Mouse (Mus musculus) urinary bladder, postnatal 36 days (tissue): ENCODE measurements around the gene Tgfbr2.

Source experiments
- DNase-seq, 2 experiments: peaks; one replicate each; pipeline ENCODE4 v3.0.0; 2022; ENCODE audit warnings: low spot score in 2 of 2, mixed read lengths in 1 of 2

Gene Tgfbr2

DNA sequence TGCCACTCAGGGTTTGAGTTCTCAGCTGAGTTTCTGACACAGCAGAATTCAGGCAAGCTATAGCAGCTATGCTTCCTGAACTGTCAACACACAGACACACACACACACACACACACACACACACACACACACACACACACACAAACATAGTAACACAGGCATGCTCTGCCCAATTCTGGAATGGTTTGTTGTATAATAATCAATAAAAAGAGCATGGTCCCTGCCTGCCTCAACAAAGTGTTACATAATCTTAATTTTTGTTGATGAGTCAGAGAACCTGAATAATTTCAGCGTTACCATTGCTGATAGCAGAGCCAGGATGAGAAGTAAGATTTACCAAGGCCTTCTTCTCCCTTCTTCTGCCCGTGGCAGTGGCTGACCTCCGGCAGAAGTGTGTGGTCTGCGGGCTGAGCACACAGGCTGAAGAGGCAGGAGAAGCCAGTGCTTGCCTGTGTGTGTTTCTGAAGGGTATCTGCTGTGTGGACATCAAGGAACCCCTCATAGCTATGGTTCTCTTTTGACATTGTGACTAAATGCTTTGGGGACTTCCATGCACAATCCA is 18.8 kb upstream of the Tgfbr2 start:
- no peak for DNase-seq

DNA sequence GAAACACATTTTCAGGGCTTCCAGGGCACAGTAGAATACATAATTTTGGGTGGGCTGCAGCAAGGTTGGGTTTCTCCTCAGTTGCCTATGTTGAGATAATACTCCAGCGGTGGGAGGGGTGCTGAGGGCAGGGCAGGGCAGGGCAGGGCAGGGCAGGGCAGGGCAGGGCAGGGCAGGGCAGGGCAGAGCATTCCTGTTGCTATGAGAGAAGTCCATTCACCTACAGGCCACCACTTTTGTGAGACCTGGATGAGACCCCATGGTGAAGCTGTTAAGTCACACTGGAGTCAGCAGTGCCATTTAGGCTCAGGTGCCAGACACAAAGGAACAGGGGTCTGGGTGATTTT is 18.3 kb upstream of the Tgfbr2 start:
- no peak for DNase-seq

DNA sequence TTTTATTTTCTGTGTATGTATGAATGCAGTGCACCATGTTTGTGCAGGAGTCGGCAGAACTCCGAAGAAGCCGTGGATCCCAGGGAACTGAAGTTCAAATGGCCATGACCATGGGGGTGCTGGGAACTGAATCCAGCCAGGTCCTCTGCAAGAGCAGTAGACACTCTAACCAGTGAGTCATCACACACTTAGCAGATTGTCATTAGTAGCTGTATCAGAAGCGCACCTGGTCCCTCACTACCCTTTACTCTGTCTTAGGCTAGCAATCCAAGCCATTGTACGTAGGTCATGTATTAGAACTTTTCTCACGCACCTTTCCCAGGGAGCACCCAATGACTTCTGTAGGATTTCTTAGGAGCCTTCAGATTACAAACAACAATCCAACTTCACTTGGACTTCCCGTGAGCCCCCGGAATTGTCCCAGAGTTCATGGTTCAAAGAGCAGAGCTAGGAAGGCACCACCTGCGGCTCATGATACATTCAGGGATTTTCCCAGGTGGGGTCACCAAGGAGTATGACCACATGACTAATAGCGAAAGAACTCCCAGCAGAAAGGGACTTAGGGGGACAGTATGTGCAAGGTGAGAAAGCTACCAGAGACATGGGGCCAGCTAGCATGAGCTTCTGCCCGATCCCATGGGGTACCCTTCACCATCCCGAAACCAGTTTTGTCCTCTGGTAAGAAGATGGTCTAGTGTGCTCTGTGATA is 17.8 kb upstream of the Tgfbr2 start:
- no peak for DNase-seq

DNA sequence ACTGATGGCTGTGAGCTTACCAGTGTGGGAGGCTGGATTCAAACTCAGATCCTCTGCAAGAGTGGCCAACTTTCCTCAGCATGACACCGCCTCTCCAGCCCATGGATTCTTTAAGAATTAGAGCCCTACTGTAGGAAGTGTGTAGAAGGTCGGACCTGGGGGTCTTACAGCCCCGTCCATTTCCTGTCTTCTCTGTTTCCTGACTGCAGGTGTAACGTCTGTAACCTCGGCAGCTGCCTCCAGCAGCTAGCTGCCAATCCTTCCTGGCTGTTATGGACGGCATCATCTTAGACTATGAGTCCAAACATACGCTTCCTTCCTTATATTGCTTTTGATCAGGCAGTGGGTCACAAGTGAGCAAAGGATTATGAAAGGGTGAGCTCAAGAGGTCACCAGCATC is 17.1 kb upstream of the Tgfbr2 start:
- DNase-seq: no peak

DNA sequence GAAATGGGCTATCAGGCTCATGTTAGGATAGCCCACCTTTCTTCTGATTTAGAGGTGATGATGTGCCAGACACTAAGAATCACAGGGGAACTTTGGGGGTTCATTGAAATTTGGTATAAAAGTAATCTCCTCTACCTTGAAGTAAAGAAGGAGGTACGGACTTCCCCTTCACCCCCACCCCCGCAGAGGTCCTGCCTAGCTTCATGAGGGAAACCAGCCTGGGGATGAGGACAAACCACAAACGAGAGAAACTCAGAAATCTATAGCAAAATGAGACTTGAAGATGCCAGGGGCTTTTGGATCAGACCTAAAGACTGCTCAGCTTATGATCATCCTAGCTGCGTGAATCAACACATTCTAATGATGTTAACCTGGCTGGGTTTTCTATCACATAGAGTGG is 14.7 kb upstream of the Tgfbr2 start:
- DNase-seq: no peak

DNA sequence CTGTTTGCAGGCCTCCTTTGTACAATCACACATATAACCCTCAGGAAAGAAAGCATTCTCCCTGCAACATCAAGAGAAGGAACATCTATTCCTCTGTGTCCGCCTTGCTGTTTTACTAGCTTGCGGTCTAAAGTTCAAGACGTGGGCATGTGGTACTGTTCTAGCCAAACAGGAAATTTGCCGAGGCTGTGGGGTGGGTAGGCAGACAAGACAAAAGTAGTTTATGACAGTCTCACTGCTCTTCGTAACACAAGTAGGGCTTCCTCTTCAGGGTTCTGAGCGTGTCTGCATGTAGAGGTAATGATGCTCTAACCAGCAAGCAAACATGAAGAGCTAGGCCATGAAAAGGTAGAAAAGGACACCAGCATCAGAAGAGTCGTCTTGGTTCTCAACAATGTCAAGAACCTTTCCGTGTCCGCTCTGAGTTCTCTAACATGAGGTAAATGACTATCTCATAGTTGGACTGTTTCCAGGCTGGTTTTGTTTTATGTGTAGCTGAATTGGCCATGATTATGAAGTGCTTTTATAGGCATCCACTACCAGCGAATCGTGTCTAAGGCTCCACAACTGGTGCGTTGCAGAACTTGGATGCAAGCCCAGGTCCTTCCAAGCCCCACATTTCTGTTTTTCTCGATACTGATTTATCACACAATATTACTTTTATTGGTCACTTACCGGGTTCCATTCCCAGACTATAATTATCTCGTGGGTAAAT is 13.9 kb upstream of the Tgfbr2 start:
- no peak for DNase-seq

DNA sequence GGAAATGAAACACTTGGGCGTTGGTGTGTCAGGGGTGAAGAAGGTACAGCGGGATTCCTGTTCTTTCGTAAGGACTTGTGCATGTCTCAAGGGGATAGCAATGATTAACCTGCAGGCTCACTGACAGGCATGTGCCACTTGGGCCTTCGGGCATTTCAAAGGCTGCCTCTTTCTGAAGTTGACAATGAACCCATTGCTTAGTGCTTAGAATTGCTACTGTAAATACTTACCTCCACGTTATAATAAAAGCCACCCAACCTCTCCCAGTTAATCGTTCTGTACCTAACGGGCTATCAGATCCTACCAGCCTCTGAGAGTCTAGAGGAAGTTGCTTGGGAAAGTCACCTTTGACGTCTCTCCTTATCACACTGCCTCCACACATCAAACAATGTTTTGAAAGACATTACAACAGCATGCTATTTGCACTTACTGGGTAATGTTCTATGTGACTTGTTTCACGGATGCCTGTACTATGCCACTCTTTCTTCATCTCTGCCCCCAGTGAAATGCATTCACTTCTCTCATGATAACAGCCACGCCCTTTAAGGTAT is 12.1 kb upstream of the Tgfbr2 start:
- no peak for DNase-seq

DNA sequence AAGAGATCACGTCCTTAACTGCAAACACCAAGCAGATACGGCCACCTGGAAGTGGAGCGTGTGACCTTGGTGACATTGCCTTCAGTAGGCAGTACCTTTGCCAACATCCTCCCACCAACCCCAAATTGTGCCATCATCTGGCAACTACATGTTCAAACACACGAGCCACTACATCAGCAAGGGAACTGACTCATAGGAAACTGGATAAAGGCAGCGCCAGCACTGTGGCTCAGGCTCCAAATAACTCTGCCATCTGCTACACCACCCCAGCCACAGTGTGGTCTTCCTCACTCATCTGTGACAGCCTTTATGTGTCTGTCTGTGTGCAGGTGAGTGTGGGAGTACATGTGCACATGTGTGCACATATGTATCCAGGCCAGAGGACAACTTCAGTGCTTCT is 9.7 kb upstream of the Tgfbr2 start:
- DNase-seq: no peak

DNA sequence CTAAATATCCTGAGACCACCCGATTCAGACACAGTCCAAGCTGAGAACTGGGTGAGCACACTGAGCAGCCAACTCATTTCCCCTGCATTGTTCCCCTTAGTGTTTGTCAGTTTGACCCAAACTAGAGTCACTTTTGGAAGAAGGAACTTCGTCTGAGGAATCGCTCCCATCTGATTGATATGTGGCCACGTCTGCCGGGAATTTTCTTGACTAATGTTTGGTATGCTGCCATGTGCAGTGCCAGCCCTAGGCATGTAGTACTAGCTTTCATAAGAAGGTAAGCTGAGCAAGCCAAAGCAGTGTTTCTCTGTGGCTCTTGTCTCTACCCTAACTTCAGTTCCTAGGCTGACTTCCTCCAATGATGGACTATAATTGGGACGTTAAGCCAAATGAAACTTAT is 7.9 kb upstream of the Tgfbr2 start:
- DNase-seq: no peak

DNA sequence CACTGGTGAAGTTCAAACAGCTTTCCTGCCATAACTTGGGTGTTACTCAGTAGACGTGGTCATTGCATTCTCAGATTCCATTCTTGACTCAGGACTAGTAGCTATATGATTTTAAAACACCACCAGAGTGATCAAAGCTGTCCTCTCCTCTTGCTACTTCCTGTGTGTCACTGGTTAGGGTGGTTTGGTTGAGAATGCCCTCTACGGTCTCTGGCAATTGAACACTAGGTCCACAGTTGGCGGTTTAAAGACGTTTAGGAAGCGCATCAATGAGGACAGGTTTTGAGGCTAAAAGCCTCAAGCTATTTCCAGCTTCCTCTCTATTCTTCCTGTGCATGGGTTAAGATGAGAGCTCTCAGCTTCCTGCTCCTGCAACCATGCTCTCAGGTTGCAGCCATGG is 6.4 kb upstream of the Tgfbr2 start:
- DNase-seq: no peak

DNA sequence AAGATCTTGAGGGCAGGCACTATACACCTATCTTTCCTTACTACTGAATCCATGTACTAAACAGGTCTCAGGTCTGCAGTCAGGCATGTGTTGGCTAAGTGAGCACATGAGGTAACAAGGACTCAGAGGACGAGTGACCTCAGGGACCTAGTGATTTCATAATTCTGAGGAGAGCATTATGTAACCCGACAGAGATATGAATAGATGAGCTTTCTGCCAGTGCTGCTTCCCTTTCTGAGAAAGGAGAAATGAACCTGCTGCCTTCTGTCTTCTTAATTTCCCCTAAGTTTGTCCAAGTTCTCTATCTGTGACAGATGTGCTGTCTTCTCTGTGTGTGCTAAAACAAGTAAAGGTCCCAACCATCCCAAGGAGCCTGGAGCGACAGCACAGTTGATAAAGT is 3.0 kb upstream of the Tgfbr2 start:
- DNase-seq: no peak

DNA sequence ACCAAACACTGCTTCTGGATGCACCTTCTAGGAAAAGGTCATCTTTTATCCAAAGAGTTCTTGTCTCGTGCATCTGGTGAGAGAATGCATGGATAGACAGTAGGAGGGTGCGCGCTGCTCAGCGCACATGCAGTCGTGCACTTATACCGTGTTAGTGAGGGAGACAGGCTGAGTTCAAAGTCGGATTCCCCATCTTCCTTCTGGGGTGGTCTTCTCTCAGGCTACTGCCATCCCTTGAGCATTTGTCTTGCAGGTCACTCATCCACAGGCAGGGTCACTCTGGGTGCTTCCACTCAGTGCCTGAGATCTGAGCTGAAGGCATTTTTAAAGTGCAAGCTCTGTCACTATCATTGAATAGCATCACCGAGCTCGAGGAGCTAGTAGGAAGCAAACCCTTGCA is 1.9 kb upstream of the Tgfbr2 start:
- DNase-seq: no peak

DNA sequence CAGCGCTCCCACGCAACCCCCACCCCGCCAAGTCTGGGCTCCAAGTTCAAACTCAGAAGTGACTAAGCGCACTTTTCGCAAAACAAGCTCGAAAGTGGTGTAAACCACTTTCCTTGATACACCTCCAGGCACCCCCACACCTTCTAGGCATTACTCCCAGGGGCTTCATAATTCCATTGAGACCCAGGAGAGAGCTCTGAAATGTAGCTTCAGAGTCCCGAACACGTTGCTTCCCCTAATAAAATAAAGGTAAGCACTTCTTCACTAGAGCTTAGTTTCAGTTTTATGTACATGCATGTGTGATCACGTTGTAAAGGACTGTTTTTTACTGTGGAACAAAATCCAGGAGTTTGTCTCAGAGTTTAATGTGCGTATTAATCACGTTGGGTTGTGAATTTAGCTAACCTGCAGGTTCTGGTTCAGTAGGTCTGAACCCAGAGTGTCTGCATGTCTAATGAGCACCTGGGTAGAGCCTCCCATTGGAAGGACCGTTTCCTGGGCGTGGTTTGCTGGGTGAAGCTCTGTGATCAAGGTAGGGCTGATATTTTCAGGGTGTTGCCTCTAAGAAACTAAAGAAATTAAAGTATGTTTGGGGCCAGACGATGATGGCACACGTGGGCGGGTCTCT is 442 bp upstream of the Tgfbr2 start:
- DNase-seq: peak; percentile 54 to 61

DNA sequence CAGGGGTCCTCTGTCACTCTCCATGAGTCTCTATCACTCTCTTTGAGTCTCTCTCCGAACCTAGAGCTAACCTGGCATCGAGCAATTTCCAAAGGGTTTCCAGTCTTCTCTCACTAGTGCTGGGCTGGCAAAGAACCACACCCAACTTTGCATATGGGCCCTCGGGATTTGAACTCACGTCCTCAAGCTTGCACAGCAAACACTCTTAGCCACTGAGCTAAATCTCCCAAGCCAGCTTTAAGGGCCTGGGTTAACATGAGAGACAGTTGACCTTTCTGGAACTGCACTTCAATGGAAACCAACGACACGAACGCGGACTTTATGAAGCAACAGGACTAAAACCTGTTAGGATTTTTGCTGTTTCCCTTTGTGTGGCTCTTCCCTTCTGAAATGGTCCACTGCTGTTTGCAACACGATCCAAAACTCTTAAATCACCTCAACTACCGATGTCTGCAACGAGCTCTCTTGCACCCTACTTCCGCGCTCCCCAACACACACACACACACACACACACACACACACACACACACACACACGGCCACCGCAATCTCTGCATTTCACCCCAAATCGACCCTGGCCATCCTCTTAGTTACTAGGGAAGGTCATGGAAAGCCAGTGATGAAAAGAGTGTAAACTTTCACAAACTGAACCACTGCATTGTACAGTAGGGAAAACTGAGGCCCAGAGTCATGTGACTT is 1.5 kb downstream of the Tgfbr2 start:
- no peak for DNase-seq

DNA sequence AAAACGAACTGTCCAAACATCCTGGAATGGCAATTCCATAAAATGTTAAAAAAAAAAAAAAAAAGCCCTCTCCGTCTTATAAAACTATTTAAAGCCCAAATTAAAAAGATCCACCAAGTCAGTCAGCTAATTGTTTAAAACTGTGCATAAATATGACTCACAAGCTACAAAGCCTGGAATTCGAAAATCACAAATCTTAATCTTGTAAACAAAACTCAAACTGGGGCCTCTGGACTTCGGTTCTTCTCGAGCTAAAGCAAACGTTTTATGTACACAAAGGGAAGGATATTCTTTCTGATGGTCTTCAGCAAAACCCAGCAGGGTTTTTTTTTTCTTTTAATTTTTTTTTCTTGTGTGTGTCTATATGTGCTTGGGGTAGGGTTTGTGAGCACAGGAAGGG is 2.1 kb downstream of the Tgfbr2 start:
- DNase-seq: no peak

DNA sequence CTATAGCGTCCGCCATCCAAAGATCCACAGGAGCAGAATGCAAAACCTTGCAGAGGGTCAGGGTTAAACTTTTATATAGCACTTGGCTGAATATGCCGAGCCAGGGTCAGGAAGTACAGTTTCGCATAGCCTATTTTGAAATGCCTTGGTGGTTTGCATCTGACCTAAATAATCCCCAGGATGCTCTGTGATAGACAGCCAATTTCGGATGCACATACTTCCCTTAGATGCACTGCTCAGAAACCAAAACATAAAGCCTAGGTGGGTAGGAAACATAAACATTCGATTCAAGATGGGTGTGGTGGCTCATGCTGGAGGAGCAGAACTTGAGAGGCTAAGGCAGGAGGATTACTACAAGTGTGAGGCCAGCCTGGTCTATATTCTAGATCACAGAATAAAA is 6.1 kb downstream of the Tgfbr2 start:
- DNase-seq: no peak

DNA sequence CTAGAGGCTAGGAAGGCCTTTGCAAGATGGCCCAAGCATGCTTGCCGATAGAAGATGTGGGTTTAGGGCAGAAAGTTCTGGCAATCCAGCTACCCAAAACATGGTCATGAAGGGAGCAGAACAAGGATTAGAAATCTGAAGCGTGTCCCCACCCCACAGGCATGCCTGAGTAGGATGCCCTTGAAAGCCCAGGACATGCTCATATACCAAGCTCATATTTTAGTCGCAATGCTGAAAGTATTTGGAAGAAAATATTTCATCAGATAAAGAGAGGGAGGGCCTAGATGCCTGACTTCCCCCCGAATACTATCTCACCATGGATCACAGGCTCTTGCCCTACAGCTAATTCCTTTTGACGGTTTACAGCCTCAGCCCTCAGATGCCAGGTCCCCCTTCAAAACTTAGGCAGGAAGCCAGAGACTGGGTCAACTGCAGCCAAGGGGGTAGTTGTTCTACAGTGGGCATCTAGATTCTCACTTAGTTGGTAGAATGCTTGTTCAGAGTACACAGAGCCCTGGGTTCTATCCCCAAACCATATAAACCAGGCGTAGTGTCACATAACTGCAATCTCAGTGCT is 7.8 kb downstream of the Tgfbr2 start:
- DNase-seq: no peak

DNA sequence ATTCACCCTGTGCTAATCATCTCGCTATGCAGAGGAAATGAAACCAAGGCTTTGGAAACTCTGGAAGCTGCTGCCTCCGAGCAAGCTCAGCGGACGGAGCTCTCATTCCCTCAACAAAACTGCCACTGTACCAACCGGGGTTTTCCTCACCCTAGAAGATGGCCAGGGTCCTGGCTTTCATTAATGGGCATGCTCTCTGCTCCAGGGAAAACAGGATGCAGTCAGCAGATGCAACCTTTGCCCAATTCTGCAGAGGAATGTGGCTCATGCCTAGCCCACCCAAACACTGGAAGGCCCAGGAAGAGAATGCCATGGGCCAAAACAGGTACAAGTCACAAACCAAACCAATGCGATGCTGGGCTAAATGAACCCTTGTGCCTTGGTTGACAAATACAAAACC is 8.8 kb downstream of the Tgfbr2 start:
- DNase-seq: no peak

DNA sequence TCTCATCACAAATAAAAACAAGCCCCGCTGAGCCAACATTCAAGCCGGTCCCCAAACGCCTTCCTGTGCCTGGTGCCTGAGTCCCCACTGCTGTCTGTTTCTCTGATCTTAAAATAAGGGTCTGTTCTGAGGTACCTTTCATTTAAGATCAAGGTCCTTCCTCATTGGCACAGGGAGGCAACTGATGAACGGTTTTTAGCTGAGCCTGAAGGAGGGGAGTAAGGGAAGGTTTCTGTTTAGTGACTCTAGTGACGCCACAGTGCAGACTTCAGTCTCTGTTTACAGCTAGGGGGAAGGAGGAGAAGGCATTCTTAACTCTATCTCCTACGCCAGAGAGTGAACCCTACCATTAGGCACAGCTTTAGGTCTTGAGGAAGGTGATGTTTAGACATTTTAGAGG is 11.3 kb downstream of the Tgfbr2 start:
- DNase-seq: no peak

DNA sequence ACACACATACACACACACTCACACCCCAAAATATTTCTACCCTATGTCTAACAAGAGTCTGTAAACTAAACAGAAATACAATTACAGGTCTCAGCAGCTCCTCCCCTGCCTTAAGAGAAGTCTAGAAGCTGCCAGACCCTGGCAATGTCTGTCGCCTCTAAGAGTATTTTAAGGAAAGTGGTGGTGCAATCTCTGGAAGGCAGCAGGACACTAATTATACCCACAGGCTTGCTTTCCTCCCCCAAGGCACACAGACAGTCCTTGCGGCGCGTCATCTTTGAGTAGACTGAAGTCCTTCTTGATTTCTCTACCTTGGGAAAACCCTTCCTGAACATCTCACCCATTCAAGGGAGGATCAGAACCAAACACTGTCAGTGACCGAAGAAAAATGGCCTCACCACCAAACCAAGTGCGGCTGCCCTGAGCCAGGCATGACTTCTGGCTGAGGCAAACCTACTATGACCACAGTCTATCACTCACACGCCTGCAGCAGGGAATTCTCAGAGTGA is 12.2 kb downstream of the Tgfbr2 start:
- no peak for DNase-seq

DNA sequence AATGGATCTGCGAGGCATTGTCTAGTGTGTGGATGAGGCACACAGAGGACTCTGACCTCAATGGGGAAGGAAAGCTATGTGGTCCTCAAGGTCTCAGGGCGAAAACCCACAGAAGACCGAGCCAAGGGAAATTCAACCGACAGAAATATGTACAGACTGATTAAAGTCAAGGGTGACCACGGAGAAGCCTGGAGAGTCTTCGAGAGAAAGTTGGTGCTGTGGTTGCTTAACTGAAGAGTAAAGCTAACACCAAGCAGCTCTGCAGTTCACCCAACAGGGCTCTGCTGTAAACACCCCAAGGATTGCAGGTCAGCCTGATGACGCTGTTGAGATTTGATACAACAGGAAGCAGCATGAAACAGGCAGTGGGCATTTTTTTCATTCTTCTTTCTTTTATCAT is 14.3 kb downstream of the Tgfbr2 start:
- DNase-seq: no peak

DNA sequence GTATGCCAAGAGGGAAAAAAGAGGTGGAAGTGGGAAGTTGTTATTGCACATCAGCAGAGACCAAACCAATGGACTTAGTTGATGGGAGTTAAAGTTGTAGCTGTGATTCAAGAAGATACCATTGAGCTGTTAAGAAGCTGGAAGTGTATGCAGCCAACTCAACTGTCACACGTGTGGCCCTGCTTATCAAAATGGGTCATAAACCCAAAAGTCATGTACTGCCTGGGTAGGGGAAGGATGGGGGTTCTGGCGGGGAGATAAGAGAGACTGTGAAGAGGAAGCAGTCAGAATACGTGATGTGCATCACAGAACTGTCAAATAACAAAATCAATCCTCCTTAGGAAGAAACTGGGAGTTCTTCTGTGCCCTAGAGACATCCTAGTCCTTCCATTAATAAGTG is 15.1 kb downstream of the Tgfbr2 start:
- no peak for DNase-seq
